Mouse (Mus musculus) erythroblast, embryonic 14.5 days (primary cell): Measurements from ENCODE around the gene Dnajb12. TPM values are rescaled to one million over a fixed set of nuclear protein-coding genes. Genes with fewer than 3 reads are reported as not detected.
"Not testable (repeated sequence)": the region's sequence is repeated elsewhere in the genome, so short reads cannot be mapped to it uniquely, and the experiment has no call there.

Experiments used
- H3K27me3 ChIP-seq: 2 replicates; pipeline ENCODE4 v1.6.1; 2012; ENCODE audit warnings: inconsistent platforms; ENCODE audit not compliant: control insufficient read depth
- H3K36me3 ChIP-seq: 2 replicates; pipeline ENCODE4 v1.6.1; 2012; ENCODE audit warnings: mild to moderate bottlenecking, inconsistent platforms; ENCODE audit not compliant: control insufficient read depth
- H3K4me1 ChIP-seq: 2 replicates; pipeline ENCODE4 v1.6.1; 2012; ENCODE audit warnings: inconsistent platforms; ENCODE audit not compliant: control insufficient read depth
- H3K4me3 ChIP-seq: replicated peaks from 2 replicates; pipeline ENCODE3; 2012; ENCODE audit warnings: moderate library complexity, mild to moderate bottlenecking, inconsistent platforms
- H3K9me3 ChIP-seq: 2 replicates; pipeline ENCODE4 v1.6.1; 2012; ENCODE audit warnings: low read length, inconsistent platforms, mixed read lengths; ENCODE audit not compliant: control insufficient read depth
- GATA1 ChIP-seq: IDR thresholded peaks from 2 replicates; pipeline ENCODE4 v1.6.1; 2012; ENCODE audit warnings: low read length, inconsistent platforms, mixed read lengths
- TAL1 ChIP-seq: IDR thresholded peaks from 3 replicates; pipeline ENCODE4 v1.6.1; 2012; ENCODE audit warnings: low read length, inconsistent platforms, mixed read lengths
- polyA plus RNA-seq: library from polyadenylated mRNA; stranded (reverse); fragments of >175 nt; gene quantifications from 2 replicates; pipeline ENCODE4 v1.2.3, GENCODE M21; 2012

Dnajb12 gene
- polyA plus RNA-seq, 1 experiment = 7.9 TPM

DNA sequence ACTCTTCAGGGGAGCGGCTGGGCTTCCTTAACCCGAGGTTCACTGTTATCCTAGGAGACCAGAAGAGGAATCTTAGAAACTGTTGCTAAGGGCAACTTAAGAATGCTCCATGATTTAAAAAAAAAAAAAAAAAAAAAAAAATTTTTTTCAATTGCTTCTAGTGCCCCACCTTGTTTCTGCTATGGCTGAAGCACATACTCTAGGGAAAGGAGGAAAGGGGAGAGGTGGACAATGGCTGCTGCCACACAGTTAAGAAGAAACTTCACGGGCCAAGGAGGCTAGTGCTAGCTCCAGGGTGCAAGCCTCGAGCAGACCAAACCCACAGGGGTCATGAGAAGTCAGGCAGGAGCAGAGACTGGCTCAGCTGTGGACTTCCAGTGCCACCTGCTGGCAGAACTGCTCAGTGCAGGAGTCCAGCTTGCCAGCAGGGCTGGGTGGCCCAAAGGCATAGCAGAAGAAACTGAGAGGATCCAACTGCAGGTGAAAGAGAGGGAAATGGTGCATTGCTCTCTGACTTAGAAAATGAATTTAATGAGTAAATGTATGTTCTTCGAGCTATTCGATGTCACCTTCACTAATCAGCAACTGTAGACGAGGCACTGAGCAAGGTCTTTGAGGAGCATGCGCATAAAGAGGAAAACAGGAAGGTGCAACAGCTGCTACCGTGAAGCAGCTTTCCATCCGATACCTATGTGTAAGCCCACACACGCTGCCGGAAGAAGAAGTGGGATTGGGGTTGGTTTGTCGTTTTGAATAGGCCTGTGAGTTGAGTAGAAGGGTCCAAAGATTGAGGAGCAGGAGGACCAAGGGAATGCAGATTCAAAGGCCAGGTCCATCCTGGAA, 14.3 kb upstream of the Dnajb12 start:
- H3K4me1 ChIP-seq = peaks cover 23% of the 10 kb centered on the region
- no peaks in the 10 kb centered on the region for H3K27me3 ChIP-seq
- no peak for TF ChIP-seq GATA1
- no peak for TF ChIP-seq TAL1
- peaks cover 4% of the 10 kb centered on the region for H3K9me3 ChIP-seq
- H3K4me3 ChIP-seq = no peak overlapping the region
- peaks cover 36% of the 10 kb centered on the region for H3K36me3 ChIP-seq

DNA sequence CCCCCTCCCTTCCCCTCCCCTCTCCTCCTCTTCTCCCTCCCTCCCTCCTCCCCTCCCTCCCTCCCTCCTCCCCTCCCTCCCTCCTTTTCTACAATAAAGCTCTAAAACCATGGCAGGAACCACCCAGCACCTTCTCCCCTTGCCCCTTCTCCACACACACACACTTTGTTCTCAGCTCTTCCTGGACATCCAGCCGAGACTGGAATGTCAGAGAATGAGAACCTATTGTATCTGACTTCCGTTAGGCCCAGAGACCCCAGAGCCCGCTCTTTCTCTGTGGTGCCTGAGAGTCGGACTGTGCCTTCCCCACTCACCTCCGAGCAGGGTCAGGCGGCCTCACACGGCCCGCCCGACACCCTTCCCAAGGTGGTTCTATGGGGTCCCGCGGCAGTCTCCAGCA, 11.1 kb upstream of the Dnajb12 start:
- Histone ChIP-seq H3K27me3 (no peaks in the 10 kb centered on the region), H3K4me1 (peaks cover 38% of the 10 kb centered on the region)

DNA sequence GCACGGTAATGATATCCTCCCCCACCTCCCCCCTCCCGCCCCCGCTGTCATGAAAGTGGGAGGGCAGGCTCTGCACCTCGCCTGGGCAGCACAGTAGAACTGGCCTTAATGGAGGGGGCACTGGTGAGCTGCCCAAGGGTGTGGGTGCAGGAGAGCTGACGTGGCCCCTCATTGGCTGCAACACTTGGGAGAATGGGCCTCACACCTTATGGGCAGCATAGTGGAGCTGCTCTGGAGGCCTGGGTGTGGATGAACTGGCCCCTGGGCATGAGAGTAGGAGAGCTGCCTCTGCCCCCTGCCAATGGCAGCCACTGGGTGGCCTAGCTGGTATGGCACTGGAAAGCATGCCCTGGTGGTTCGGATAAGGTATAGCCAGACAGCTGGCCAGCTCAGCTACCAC, 9.3 kb upstream of the Dnajb12 start:
- H3K9me3 ChIP-seq = peaks cover 32% of the 10 kb centered on the region
- no peak overlapping the region for H3K4me3 ChIP-seq
- H3K27me3 ChIP-seq = no peaks in the 10 kb centered on the region
- H3K36me3 ChIP-seq = peaks cover 48% of the 10 kb centered on the region
- TF ChIP-seq GATA1 = no peak
- TF ChIP-seq TAL1 = no peak
- peaks cover 52% of the 10 kb centered on the region for H3K4me1 ChIP-seq

More for the DNA sequence above, 11.1 kb upstream of the Dnajb12 start:
- Histone ChIP-seq H3K9me3 (peaks cover 31% of the 10 kb centered on the region), H3K36me3 (peaks cover 49% of the 10 kb centered on the region), H3K4me3 (no peak overlapping the region)
- TF ChIP-seq GATA1 (no peak), TAL1 (no peak)

DNA sequence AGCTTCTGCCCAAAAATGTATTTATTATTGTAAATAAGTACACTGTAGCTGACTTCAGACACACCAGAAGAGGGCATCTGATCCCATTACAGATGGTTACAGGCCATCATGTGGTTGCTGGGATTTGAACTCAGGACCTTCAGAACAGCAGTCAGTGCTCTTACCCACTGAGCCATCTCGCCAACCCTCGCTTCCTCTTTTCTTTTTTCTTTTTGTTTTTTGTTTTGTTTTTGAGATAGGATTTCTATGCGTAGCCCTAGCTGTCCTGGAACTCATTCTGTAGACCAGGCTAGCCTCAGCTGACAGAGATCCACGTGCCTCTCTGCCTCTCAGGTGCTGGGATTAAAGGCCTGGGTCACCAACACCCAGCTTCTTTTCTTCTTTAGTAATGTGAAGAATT, 6.7 kb upstream of the Dnajb12 start:
- Histone ChIP-seq H3K9me3 (peaks cover 34% of the 10 kb centered on the region), H3K36me3 (peaks cover 57% of the 10 kb centered on the region), H3K4me3 (peak overlapping the region; percentile 71), H3K4me1 (peaks cover 69% of the 10 kb centered on the region)
- not testable (repeated sequence) for H3K27me3 ChIP-seq

DNA sequence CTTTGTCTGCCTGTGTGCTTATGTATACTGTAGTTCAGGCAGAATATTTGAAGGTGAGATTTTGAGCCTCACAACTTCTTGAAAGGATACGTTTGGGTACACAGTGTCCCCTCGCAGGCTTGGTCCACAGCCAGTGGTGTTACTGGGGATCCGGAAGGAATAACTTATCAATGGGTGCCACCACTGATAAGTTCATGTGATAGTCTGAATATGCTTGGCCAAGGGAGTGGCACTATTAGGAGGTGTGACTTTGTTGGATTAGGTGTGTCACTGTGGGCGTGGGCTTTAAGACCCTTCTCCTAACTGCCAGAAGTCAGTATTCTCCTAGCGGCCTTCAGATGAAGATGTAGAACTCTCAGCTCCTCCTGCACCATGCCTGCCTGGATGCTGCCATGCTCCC, 6.2 kb upstream of the Dnajb12 start:
- Histone ChIP-seq H3K36me3 (peaks cover 61% of the 10 kb centered on the region), H3K4me1 (peaks cover 75% of the 10 kb centered on the region), H3K9me3 (peaks cover 34% of the 10 kb centered on the region), H3K4me3 (peak overlapping the region; percentile 71), H3K27me3 (no peaks in the 10 kb centered on the region)
- TF ChIP-seq TAL1 (no peak), GATA1 (peak; percentile 62)

DNA sequence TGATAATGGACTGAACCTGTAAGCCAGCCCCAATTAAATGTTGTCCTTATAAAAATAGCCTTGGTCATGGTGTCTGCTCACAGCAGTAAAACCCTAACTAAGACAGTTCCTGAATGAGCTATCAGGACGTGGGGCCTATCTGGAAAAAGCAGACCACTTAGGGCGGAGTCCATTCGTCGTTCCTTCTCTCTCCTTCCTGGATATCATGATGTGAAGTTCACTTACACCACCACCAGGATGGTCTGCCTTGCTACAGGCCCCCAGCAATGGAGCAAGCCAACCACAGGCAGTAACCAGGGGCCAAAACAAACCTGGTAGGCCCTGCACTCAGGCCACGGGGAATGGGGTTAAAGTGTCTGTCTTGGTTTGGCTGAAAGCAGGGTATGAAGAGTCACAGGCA, 5.7 kb upstream of the Dnajb12 start:
- TF ChIP-seq GATA1 (no peak; the same call in 1 of the 2 replicates), TAL1 (peak; percentile 74)
- H3K9me3 ChIP-seq = peaks cover 34% of the 10 kb centered on the region
- no peaks in the 10 kb centered on the region for H3K27me3 ChIP-seq
- H3K4me3 ChIP-seq = peak overlapping the region; percentile 71
- H3K4me1 ChIP-seq = peaks cover 76% of the 10 kb centered on the region
- H3K36me3 ChIP-seq = peaks cover 61% of the 10 kb centered on the region

DNA sequence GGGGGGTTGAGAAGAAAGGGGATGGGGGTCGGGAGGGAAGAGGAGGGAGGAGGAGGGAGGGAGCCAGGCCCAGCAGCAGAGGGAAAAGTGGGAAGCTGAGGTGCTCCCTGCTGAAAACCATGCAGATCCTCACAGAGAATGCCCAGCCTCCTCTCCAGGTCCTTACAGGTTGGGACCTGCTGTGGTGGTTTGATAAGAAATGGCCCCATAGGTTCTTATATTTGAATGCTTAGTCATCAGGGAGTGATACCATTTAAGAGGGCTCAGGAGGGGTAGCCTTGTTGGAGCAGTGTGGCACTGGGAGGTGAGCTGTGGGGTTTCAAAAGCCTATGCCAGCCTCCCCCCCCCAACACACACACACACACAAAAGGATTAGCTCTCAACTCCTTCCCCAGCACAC, 4.0 kb upstream of the Dnajb12 start:
- H3K4me1 ChIP-seq = peaks cover 69% of the 10 kb centered on the region
- H3K36me3 ChIP-seq = peaks cover 53% of the 10 kb centered on the region
- peak overlapping the region; percentile 71 for H3K4me3 ChIP-seq
- no peaks in the 10 kb centered on the region for H3K27me3 ChIP-seq
- peaks cover 27% of the 10 kb centered on the region for H3K9me3 ChIP-seq
- TF ChIP-seq TAL1 (peak; percentile 82), GATA1 (peak; percentile 85)

DNA sequence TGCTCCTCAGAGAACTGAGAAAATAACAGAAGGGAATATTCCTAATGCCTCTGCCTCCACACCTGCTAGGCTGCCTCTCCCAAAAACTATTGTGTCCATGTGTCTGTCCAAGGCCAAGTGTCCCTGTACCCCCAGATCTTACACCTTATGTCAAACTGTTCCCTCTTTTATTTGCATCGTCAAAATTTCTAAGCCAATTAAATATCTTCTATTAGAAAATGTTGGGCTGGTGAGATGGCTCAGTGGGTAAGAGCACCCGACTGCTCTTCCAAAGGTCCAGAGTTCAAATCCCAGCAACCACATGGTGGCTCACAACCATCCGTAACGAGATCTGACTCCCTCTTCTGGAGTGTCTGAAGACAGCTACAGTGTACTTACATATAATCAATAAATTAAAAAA, 2.7 kb upstream of the Dnajb12 start:
- H3K4me3 ChIP-seq, H3K27me3 ChIP-seq: not testable (repeated sequence)
- H3K9me3 ChIP-seq = peaks cover 14% of the 10 kb centered on the region
- H3K36me3 ChIP-seq = peaks cover 55% of the 10 kb centered on the region
- H3K4me1 ChIP-seq = peaks cover 80% of the 10 kb centered on the region

DNA sequence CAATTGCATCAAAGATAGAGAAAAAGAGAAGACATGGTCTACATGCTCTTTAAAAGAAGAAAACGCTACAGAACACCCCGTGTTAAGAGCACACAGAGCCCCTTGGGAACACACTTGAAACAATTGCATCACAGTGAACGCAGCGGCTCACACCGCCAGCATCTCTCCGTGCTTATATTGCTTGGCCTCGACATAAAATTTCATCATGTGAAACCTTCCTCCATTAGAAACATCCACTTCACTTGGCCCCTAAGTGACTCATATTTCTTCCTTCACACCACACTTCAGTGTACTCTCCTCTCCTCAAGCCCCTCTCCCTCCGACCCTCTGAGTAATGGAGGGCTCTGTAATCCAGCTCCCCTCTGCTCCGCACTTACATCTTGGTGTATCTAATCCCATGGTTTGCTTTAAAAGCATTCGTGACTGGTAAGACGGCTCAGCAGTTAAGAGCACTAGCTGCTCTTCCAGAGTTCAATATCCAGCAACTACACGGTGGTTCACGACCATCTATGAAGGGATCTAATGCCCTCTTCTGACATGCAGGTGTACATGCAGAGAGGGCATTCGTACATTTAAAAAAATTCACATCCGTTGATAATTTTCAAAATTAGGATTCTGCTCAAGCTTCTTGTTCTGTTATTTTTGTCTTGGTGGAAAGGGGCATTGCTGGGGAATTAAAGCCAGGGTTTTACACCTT, 1.8 kb upstream of the Dnajb12 start:
- peaks cover 84% of the 10 kb centered on the region for H3K4me1 ChIP-seq
- peak overlapping the region; percentile 85 for H3K4me3 ChIP-seq
- TF ChIP-seq GATA1 = no peak
- no peak for TF ChIP-seq TAL1
- peaks cover 59% of the 10 kb centered on the region for H3K36me3 ChIP-seq
- peaks cover 9% of the 10 kb centered on the region for H3K9me3 ChIP-seq
- H3K27me3 ChIP-seq = no peaks in the 10 kb centered on the region

DNA sequence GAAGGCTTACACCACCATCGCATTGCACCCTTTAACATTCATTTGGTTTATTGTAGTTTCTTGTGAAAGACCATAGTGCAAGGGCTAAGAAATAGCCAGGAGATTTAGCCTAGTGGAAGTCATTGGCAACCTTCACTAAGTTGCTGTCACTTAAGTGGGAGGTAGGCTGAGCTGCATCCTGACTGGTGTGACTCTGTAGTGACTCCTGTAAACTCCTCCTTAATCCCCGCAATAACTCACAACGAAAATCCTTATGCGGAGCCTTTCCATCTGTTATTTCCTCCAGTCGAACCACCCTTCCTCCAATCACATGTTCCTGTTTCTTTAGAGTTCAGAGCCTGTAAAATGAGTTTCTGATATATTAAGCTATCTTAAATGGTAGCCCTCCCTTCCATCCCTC, 533 bp upstream of the Dnajb12 start:
- Histone ChIP-seq H3K4me1 (peaks cover 84% of the 10 kb centered on the region), H3K27me3 (no peaks in the 10 kb centered on the region), H3K4me3 (peak overlapping the region; percentile 85), H3K36me3 (peaks cover 62% of the 10 kb centered on the region), H3K9me3 (peaks cover 2% of the 10 kb centered on the region; the same call in 1 of the 2 replicates)
- no peak for TF ChIP-seq GATA1
- TF ChIP-seq TAL1 = no peak
